Mouse (Mus musculus) forebrain, embryonic 15.5 days (tissue): ENCODE measurements around the gene Opcml. TPM values are rescaled to one million over a fixed set of nuclear protein-coding genes. Genes with fewer than 3 reads are reported as not detected.
A peak's percentile ranks its signal among the peaks of the same experiment; 100 is the strongest.

Experiments
- ATAC-seq: fragments of 200-750 bp; cut with Nextera tagmentation; replicated peaks from 2 replicates; pipeline ENCODE4 v1.8.0; 2017; ENCODE audit warnings: mild to moderate bottlenecking, moderate TSS enrichment, moderate library complexity
- H3K27ac ChIP-seq: fragments of 300-500 bp; sonication (generic); replicated peaks from 2 replicates; pipeline ENCODE4 v1.5.1; 2015; ENCODE audit warnings: mild to moderate bottlenecking, inconsistent platforms
- H3K27me3 ChIP-seq: fragments of 300-500 bp; sonication (generic); 2 replicates; pipeline ENCODE4 v1.6.1; 2015; ENCODE audit warnings: inconsistent platforms
- H3K36me3 ChIP-seq: fragments of 300-500 bp; sonication (generic); 2 replicates; pipeline ENCODE4 v1.6.1; 2015; ENCODE audit warnings: mild to moderate bottlenecking, inconsistent platforms
- H3K4me1 ChIP-seq: fragments of 300-500 bp; sonication (generic); 2 replicates; pipeline ENCODE4 v1.6.1; 2015; ENCODE audit warnings: inconsistent platforms
- H3K4me2 ChIP-seq: fragments of 300-500 bp; sonication (generic); replicated peaks from 2 replicates; pipeline ENCODE4 v1.6.1; 2015; ENCODE audit warnings: mild to moderate bottlenecking, inconsistent platforms
- H3K4me3 ChIP-seq: fragments of 300-500 bp; sonication (generic); 2 replicates; pipeline ENCODE4 v1.5.1; 2015; ENCODE audit warnings: mild to moderate bottlenecking, inconsistent platforms
- H3K9ac ChIP-seq: fragments of 300-500 bp; sonication (generic); replicated peaks from 2 replicates; pipeline ENCODE4 v1.6.1; 2015; ENCODE audit warnings: mild to moderate bottlenecking, inconsistent platforms
- H3K9me3 ChIP-seq: fragments of 300-500 bp; sonication (generic); 2 replicates; pipeline ENCODE4 v1.6.1; 2016; ENCODE audit warnings: inconsistent platforms
- WGBS: fragments of 180-500 bp; shearing (Covaris S2); methylation state at CpG from one replicate; pipeline ENCODE4 v1.1.7; 2015; ENCODE audit warnings: mixed read lengths; 5-methylcytosine and 5-hydroxymethylcytosine counted together
- polyA plus RNA-seq: library from polyadenylated mRNA; unstranded; fragments of >200 nt; fragmentation: Nextera tagmentation; extraction: Ambion mirVana; gene quantifications from 2 replicates; pipeline ENCODE4 v1.2.1, GENCODE M21; 2015

Opcml gene
- polyA plus RNA-seq, 1 experiment from 2014 or later, result 54.4 TPM

- Histone ChIP-seq H3K4me3 (no peak overlapping the region), H3K27ac (no peak overlapping the region), H3K36me3 (no peaks in the 10 kb centered on the region), H3K27me3 (no peaks in the 10 kb centered on the region), H3K4me2 (no peak overlapping the region), H3K4me1 (peaks cover 9% of the 10 kb centered on the region), H3K9ac (no peak overlapping the region), H3K9me3 (no peaks in the 10 kb centered on the region)
- no peak for ATAC-seq
- 49% methylated on average over 10 of the region's 10 CpGs for WGBS
Observed at GRCm38 (mm10) chr9:27964902-27965550, 174.5 kb downstream of the Opcml start.

- Histone ChIP-seq H3K9me3 (no peaks in the 10 kb centered on the region), H3K4me3 (no peak overlapping the region), H3K27ac (no peak overlapping the region), H3K27me3 (no peaks in the 10 kb centered on the region), H3K4me2 (no peak overlapping the region), H3K4me1 (peaks cover 9% of the 10 kb centered on the region), H3K36me3 (no peaks in the 10 kb centered on the region), H3K9ac (no peak overlapping the region)
- no peak for ATAC-seq
Observed at GRCm38 (mm10) chr9:27968266-27968665, 177.7 kb downstream of the Opcml start.

- WGBS, result 81% methylated on average over 5 of the region's 5 CpGs
- ATAC-seq, result no peak
Observed at GRCm38 (mm10) chr9:27972293-27972692, 181.7 kb downstream of the Opcml start.

GRCm38 (mm10) chr9:27982576-27982975, 192.0 kb downstream of the Opcml start:
- no peak overlapping the region for H3K4me2 ChIP-seq
- peaks cover 5% of the 10 kb centered on the region; the same call in 1 of the 2 replicates for H3K4me1 ChIP-seq
- H3K27ac ChIP-seq, result no peak overlapping the region
- no peaks in the 10 kb centered on the region for H3K9me3 ChIP-seq
- H3K9ac ChIP-seq, result no peak overlapping the region
- no peak for ATAC-seq
- H3K4me3 ChIP-seq, result no peak overlapping the region
- H3K36me3 ChIP-seq, result no peaks in the 10 kb centered on the region
- H3K27me3 ChIP-seq, result no peaks in the 10 kb centered on the region

More at GRCm38 (mm10) chr9:27972293-27972692, 181.7 kb downstream of the Opcml start:
- no peaks in the 10 kb centered on the region for H3K9me3 ChIP-seq
- H3K4me1 ChIP-seq, result no peaks in the 10 kb centered on the region
- H3K36me3 ChIP-seq, result no peaks in the 10 kb centered on the region
- no peak overlapping the region for H3K27ac ChIP-seq
- H3K27me3 ChIP-seq, result no peaks in the 10 kb centered on the region
- no peak overlapping the region for H3K4me2 ChIP-seq
- H3K4me3 ChIP-seq, result no peak overlapping the region
- no peak overlapping the region for H3K9ac ChIP-seq

- Histone ChIP-seq H3K4me1 (peaks cover 5% of the 10 kb centered on the region; the same call in 1 of the 2 replicates), H3K4me2 (no peak overlapping the region), H3K27me3 (no peaks in the 10 kb centered on the region), H3K27ac (no peak overlapping the region), H3K36me3 (no peaks in the 10 kb centered on the region), H3K4me3 (no peak overlapping the region), H3K9ac (no peak overlapping the region), H3K9me3 (no peaks in the 10 kb centered on the region)
- 67% methylated on average over 8 of the region's 8 CpGs for WGBS
- no peak for ATAC-seq
Observed at GRCm38 (mm10) chr9:27986604-27987588, 196.3 kb downstream of the Opcml start.

- Histone ChIP-seq H3K4me1 (peaks cover 5% of the 10 kb centered on the region; the same call in 1 of the 2 replicates), H3K27me3 (no peaks in the 10 kb centered on the region), H3K36me3 (no peaks in the 10 kb centered on the region), H3K9me3 (no peaks in the 10 kb centered on the region), H3K4me3 (no peak overlapping the region), H3K9ac (no peak overlapping the region), H3K4me2 (no peak overlapping the region), H3K27ac (no peak overlapping the region)
- WGBS, result 87% methylated on average over 4 of the region's 4 CpGs
- no peak for ATAC-seq
Observed at GRCm38 (mm10) chr9:27991611-27992010, 201.0 kb downstream of the Opcml start.

- Histone ChIP-seq H3K27ac (no peak overlapping the region), H3K4me1 (peaks cover 14% of the 10 kb centered on the region), H3K9ac (no peak overlapping the region), H3K4me3 (no peak overlapping the region), H3K27me3 (no peaks in the 10 kb centered on the region), H3K9me3 (no peaks in the 10 kb centered on the region), H3K4me2 (no peak overlapping the region), H3K36me3 (no peaks in the 10 kb centered on the region)
- ATAC-seq, result no peak
- WGBS, result 78% methylated on average over 7 of the region's 7 CpGs
Observed at GRCm38 (mm10) chr9:27996536-27996935, 206.0 kb downstream of the Opcml start.

- WGBS, result 14% methylated on average over 4 of the region's 4 CpGs
- Histone ChIP-seq H3K9ac (no peak overlapping the region), H3K36me3 (no peaks in the 10 kb centered on the region), H3K4me1 (peaks cover 14% of the 10 kb centered on the region), H3K4me2 (no peak overlapping the region), H3K9me3 (no peaks in the 10 kb centered on the region), H3K27ac (peak overlapping the region; percentile 73), H3K4me3 (no peak overlapping the region), H3K27me3 (no peaks in the 10 kb centered on the region)
- peak; percentile 66 for ATAC-seq
Observed at GRCm38 (mm10) chr9:27998767-27999166, 208.2 kb downstream of the Opcml start.

- Histone ChIP-seq H3K36me3 (no peaks in the 10 kb centered on the region), H3K9me3 (peaks cover 7% of the 10 kb centered on the region; the same call in 1 of the 2 replicates), H3K4me1 (peaks cover 13% of the 10 kb centered on the region), H3K4me3 (no peak overlapping the region), H3K27ac (no peak overlapping the region), H3K27me3 (no peaks in the 10 kb centered on the region), H3K9ac (no peak overlapping the region), H3K4me2 (no peak overlapping the region)
- WGBS, result 59% methylated on average over 3 of the region's 3 CpGs
- no peak for ATAC-seq
Observed at GRCm38 (mm10) chr9:28003131-28003530, 212.6 kb downstream of the Opcml start.

GRCm38 (mm10) chr9:28011483-28011882, 220.9 kb downstream of the Opcml start:
- ATAC-seq, result no peak
- Histone ChIP-seq H3K27ac (no peak overlapping the region), H3K4me3 (no peak overlapping the region), H3K27me3 (no peaks in the 10 kb centered on the region), H3K36me3 (no peaks in the 10 kb centered on the region), H3K9me3 (peaks cover 2% of the 10 kb centered on the region; the same call in 1 of the 2 replicates), H3K4me2 (no peak overlapping the region), H3K9ac (no peak overlapping the region), H3K4me1 (peaks cover 11% of the 10 kb centered on the region; the same call in 1 of the 2 replicates)
- 36% methylated on average over 8 of the region's 8 CpGs for WGBS

GRCm38 (mm10) chr9:28012664-28013063, 222.1 kb downstream of the Opcml start:
- Histone ChIP-seq H3K27ac (0 out of 2 replicates have a peak overlapping the region, but pooled peaks have one; percentile 11), H3K9ac (no peak overlapping the region), H3K4me2 (no peak overlapping the region), H3K4me3 (no peak overlapping the region), H3K4me1 (peaks cover 11% of the 10 kb centered on the region; the same call in 1 of the 2 replicates), H3K27me3 (no peaks in the 10 kb centered on the region), H3K9me3 (no peaks in the 10 kb centered on the region), H3K36me3 (no peaks in the 10 kb centered on the region)
- 48% methylated on average over 7 of the region's 7 CpGs for WGBS
- no peak for ATAC-seq

GRCm38 (mm10) chr9:28013192-28013591, 222.6 kb downstream of the Opcml start:
- no peak overlapping the region for H3K4me2 ChIP-seq
- H3K27me3 ChIP-seq, result no peaks in the 10 kb centered on the region
- H3K4me3 ChIP-seq, result no peak overlapping the region
- 70% methylated on average over 3 of the region's 3 CpGs for WGBS
- no peak for ATAC-seq
- no peaks in the 10 kb centered on the region for H3K9me3 ChIP-seq
- H3K9ac ChIP-seq, result no peak overlapping the region
- 0 out of 2 replicates have a peak overlapping the region, but pooled peaks have one; percentile 11 for H3K27ac ChIP-seq
- no peaks in the 10 kb centered on the region for H3K36me3 ChIP-seq
- H3K4me1 ChIP-seq, result peaks cover 11% of the 10 kb centered on the region; the same call in 1 of the 2 replicates
